Mouse (Mus musculus) midbrain, embryonic 12.5 days (tissue): ENCODE measurements around the gene 4930470P17Rik. TPM values are rescaled to one million over a fixed set of nuclear protein-coding genes. Genes with fewer than 3 reads are reported as not detected.
"Not testable (repeated sequence)": the region's sequence is repeated elsewhere in the genome, so short reads cannot be mapped to it uniquely, and the experiment has no call there.

Experiments
- ATAC-seq: fragments of 200-750 bp; cut with Nextera tagmentation; 2 replicates; pipeline ENCODE4 v1.8.0; 2017; ENCODE audit warnings: low read depth, moderate TSS enrichment, moderate library complexity; ENCODE audit not compliant: low FRiP score
- H3K27ac ChIP-seq: fragments of 300-500 bp; sonication (generic); replicated peaks from 2 replicates; pipeline ENCODE4 v1.5.1; 2016; ENCODE audit warnings: mild to moderate bottlenecking
- H3K27me3 ChIP-seq: fragments of 300-500 bp; sonication (generic); 2 replicates; pipeline ENCODE4 v1.6.1; 2016; ENCODE audit warnings: mild to moderate bottlenecking
- H3K36me3 ChIP-seq: fragments of 300-500 bp; sonication (generic); 2 replicates; pipeline ENCODE4 v1.6.1; 2016
- H3K4me1 ChIP-seq: fragments of 300-500 bp; sonication (generic); 2 replicates; pipeline ENCODE4 v1.6.1; 2016
- H3K4me2 ChIP-seq: fragments of 300-500 bp; sonication (generic); replicated peaks from 2 replicates; pipeline ENCODE4 v1.6.1; 2016; ENCODE audit warnings: mild to moderate bottlenecking, moderate library complexity
- H3K4me3 ChIP-seq: fragments of 300-500 bp; sonication (generic); 2 replicates; pipeline ENCODE4 v1.5.1; 2016; ENCODE audit warnings: mild to moderate bottlenecking
- H3K9ac ChIP-seq: fragments of 300-500 bp; sonication (generic); replicated peaks from 2 replicates; pipeline ENCODE4 v1.6.1; 2016; ENCODE audit warnings: mild to moderate bottlenecking, moderate library complexity
- H3K9me3 ChIP-seq: fragments of 300-500 bp; sonication (generic); 2 replicates; pipeline ENCODE4 v1.6.1; 2016; ENCODE audit warnings: mild to moderate bottlenecking
- WGBS: fragments of 180-500 bp; shearing (Covaris S2); methylation state at CpG from one replicate; pipeline ENCODE4 v1.1.7; 2016; 5-methylcytosine and 5-hydroxymethylcytosine counted together
- polyA plus RNA-seq: library from polyadenylated mRNA; unstranded; fragments of >200 nt; fragmentation: Nextera tagmentation; extraction: Ambion mirVana; gene quantifications from 2 replicates; pipeline ENCODE4 v1.2.1, GENCODE M21; 2016

4930470P17Rik gene
- not detected in 2 replicates for polyA plus RNA-seq

DNA sequence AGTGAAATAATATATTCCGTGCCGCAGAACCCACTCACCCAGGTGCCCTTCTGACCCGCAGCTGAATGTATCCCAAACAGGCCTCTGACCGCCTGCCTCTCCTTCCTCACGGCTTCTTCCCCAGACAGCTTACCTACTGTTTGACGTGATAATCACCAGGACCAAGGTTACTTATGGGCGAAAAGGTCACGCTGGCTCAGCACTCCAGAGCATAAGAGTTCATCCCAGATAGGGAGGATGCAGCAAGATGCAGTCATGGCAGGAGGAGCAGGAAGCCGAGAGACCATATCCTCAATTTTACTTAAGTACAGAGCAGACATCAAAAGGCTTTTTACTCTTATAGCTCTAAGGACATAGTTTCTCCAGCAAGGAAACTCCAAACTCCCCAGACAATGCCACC is at the start of gene 4930470P17Rik:
Gene 4930470P17Rik, minus strand, starts transcription at position 101 of the 400 bp plus-strand sequence.
- H3K9me3 ChIP-seq = no peaks in the 10 kb centered on the region
- no peak within 1 kb of the TSS for H3K4me2 ChIP-seq
- 75% methylated on average over 9 of the region's 9 CpGs for WGBS
- H3K9ac ChIP-seq = no peak within 1 kb of the TSS
- H3K4me3 ChIP-seq = no peak within 1 kb of the TSS
- no peak for ATAC-seq
- no peaks in the 10 kb centered on the region for H3K36me3 ChIP-seq
- H3K4me1 ChIP-seq = no peaks in the 10 kb centered on the region
- H3K27me3 ChIP-seq = no peaks in the 10 kb centered on the region
- H3K27ac ChIP-seq = no peak within 1 kb of the TSS

DNA sequence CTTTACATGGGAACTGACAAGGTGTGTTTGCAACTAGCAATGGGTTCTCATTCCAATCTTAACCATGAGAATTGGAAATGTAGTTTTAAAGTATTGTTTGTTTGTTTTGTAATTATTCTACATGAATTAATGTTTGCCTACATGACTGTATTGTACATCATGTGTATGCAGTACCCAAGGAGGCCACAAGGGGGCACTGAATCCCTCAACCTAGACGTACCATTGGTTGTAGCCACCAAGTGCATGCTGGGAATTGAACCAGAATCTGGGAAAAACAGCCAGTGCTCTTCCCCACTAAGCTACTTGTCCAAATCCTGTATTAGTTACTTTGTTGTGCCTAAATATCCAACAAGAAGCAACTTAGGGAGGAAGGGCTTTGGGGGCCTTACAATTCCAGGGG is 49.7 kb upstream of the 4930470P17Rik start:
- Histone ChIP-seq H3K4me1 (peaks cover 9% of the 10 kb centered on the region; the same call in 1 of the 2 replicates), H3K36me3 (no peaks in the 10 kb centered on the region), H3K27me3 (no peaks in the 10 kb centered on the region; the same call in 1 of the 2 replicates), H3K4me2 (no peak overlapping the region), H3K9ac (no peak overlapping the region), H3K27ac (no peak overlapping the region), H3K9me3 (peaks cover 5% of the 10 kb centered on the region; the same call in 1 of the 2 replicates), H3K4me3 (no peak overlapping the region)
- no peak for ATAC-seq
- 87% methylated on average over 1 of the region's 1 CpGs for WGBS

DNA sequence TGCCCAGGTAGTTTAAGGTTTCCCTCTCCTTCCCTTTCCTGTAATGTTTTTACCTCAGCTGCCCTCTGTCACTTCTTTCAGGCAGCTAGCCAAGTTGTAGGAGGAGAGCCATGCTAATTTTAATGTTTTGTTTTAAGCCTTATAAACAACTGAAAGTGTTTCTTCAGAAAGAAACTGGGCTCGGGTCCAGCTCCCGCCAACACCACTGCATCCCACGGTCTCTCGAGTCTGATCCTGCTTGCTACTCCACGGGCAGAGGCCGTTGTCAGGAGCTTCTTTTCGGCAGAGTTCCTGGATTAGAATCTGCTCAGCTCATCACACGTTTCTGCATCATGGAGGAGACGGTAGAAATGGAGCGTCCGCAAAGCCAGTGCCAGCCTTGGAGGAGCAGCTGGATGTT is 46.7 kb upstream of the 4930470P17Rik start:
- H3K4me3 ChIP-seq = no peak overlapping the region
- no peaks in the 10 kb centered on the region for H3K36me3 ChIP-seq
- no peak overlapping the region for H3K4me2 ChIP-seq
- H3K27me3 ChIP-seq = no peaks in the 10 kb centered on the region
- no peak overlapping the region for H3K27ac ChIP-seq
- no peak for ATAC-seq
- 90% methylated on average over 11 of the region's 11 CpGs for WGBS
- H3K4me1 ChIP-seq = peaks cover 4% of the 10 kb centered on the region; the same call in 1 of the 2 replicates
- peaks cover 5% of the 10 kb centered on the region; the same call in 1 of the 2 replicates for H3K9me3 ChIP-seq
- no peak overlapping the region for H3K9ac ChIP-seq

DNA sequence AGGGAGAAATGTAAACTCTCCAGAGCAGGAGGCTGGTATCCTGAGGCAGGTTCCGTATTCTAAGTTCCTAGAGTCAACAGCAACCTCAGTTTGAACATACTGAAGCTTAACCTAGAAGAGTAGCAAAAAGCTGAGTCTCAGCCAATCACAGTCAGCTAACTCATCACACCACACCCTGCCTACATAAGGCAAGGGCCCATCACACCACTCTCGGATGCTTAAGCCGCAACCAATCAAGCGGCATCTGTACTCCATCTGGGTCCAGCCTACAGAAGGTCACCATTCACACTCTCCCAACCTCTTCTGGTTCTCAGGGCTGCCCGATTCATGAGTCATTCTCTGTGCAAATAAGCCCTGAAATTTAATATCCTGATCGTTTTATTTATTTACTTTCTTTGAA is 44.4 kb upstream of the 4930470P17Rik start:
- no peak overlapping the region for H3K4me3 ChIP-seq
- ATAC-seq = no peak
- WGBS = 95% methylated on average over 6 of the region's 6 CpGs

DNA sequence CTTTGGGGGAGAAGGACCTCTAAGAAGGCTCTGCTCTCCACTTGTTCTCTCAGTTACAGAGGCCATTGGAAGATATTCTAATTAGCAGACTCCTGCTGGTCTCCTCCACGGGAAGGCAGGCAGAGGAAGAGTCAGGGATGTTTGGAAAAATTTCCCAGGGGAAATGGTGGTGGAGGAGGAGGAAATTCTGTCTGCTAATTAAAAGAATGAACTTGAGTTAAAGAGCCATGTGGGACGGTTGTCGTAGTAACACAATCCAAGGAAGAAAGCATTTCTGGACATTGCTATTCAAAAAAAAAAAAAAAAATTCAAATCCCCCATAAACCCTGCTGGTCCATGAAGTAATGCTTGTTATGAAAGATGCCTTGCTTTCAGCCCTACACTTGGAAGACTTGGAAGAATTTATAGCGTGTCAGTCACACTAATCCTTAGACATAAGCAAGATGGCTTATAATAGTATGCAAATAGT is 40.6 kb upstream of the 4930470P17Rik start:
- no peak overlapping the region for H3K4me3 ChIP-seq
- H3K4me2 ChIP-seq = no peak overlapping the region
- H3K36me3 ChIP-seq = no peaks in the 10 kb centered on the region
- no peaks in the 10 kb centered on the region for H3K27me3 ChIP-seq
- WGBS = 14% methylated on average over 4 of the region's 4 CpGs
- peak; percentile 77 for ATAC-seq
- no peak overlapping the region for H3K9ac ChIP-seq
- no peaks in the 10 kb centered on the region for H3K9me3 ChIP-seq
- H3K4me1 ChIP-seq = peaks cover 33% of the 10 kb centered on the region
- H3K27ac ChIP-seq = peak overlapping the region; percentile 75

More for the DNA sequence above, 44.4 kb upstream of the 4930470P17Rik start:
- Histone ChIP-seq H3K36me3 (no peaks in the 10 kb centered on the region), H3K4me1 (peaks cover 18% of the 10 kb centered on the region), H3K9ac (no peak overlapping the region), H3K9me3 (no peaks in the 10 kb centered on the region), H3K27me3 (no peaks in the 10 kb centered on the region), H3K27ac (no peak overlapping the region), H3K4me2 (no peak overlapping the region)

DNA sequence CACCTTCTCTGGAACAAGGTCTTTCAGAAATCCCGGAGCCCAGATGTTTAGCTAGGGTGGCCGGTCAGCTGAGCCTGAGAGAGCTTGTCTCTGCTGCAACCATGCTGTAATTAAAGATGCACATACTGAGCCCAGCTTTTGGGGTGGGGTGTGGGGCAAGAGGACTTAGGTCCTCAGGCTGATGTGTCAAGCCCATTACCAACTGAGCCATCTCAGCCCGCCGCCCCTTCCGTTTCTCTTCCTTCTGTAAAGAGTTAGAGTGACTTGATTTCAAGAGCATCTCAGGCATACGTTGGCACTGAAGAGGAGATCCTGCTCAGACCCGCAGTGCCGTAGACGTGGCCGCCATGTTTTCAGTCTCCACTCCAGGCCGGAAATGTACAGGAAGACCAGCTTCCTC is 38.5 kb upstream of the 4930470P17Rik start:
- no peaks in the 10 kb centered on the region for H3K36me3 ChIP-seq
- peaks cover 39% of the 10 kb centered on the region for H3K4me1 ChIP-seq
- no peak overlapping the region for H3K27ac ChIP-seq
- no peak overlapping the region for H3K4me2 ChIP-seq
- WGBS = 85% methylated on average over 10 of the region's 11 CpGs
- no peak for ATAC-seq
- H3K27me3 ChIP-seq = no peaks in the 10 kb centered on the region
- no peaks in the 10 kb centered on the region for H3K9me3 ChIP-seq
- no peak overlapping the region for H3K9ac ChIP-seq
- H3K4me3 ChIP-seq = no peak overlapping the region

DNA sequence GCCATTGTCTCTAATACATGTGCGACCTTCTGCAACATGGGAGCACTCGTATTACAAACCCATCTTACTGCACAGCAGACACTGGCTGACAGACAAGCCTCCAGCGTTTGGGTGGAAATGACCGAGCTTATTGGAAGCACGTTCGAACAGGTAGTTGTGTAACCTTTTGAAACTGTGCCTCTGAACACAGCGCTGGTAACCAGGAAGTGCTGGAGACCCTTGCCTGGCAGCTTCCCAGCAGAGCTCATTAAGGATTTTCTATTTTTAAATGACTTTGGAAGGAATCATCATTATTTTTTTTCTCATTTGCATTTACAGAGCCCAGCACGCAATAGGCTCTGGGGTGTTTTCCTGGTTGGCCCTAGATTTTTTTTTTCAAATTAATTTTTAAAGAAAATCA is 36.9 kb upstream of the 4930470P17Rik start:
- no peak overlapping the region for H3K27ac ChIP-seq
- H3K4me1 ChIP-seq = peaks cover 42% of the 10 kb centered on the region
- 74% methylated on average over 8 of the region's 8 CpGs for WGBS
- no peaks in the 10 kb centered on the region for H3K36me3 ChIP-seq
- H3K9me3 ChIP-seq = no peaks in the 10 kb centered on the region
- H3K27me3 ChIP-seq = no peaks in the 10 kb centered on the region
- no peak overlapping the region for H3K4me3 ChIP-seq
- no peak overlapping the region for H3K4me2 ChIP-seq
- no peak for ATAC-seq
- no peak overlapping the region for H3K9ac ChIP-seq

DNA sequence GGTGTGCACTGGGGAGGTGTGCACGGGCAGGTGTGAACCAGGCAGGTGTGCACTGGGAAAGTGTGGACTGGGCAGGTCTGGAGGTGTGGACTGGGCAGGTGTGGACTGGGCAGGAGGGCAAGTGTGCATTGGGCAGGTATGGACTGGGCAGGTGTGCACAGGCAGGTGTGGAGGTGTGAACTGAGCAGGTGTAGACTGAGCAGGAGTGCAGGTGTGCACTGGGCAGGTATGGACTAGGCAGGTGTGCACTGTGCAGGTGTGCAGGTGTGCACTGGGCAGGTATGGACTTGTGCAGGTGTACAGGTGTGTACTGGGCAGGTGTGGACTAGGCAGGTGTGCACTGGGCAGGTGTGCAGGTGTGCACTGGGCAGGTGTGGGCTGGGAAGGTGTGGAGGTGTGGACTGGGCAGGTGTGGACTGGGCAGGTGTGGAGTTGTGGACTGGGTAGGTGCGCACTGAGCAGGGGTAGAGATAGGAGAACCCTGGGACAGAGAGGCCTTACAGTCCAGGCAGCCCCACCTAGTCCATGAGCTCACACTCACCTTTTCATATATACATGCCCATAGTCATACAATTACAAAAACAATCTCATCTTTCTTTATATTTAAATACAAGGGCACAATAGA is 31.3 kb upstream of the 4930470P17Rik start:
- H3K4me2 ChIP-seq = no peak overlapping the region
- 0 out of 2 replicates have a peak, but pooled peaks cover 3% of the 10 kb centered on the region for H3K9me3 ChIP-seq
- peak; percentile 47; the same call in 1 of the 2 replicates for ATAC-seq
- H3K27ac ChIP-seq = no peak overlapping the region
- H3K36me3 ChIP-seq = no peaks in the 10 kb centered on the region
- H3K4me1 ChIP-seq = peaks cover 9% of the 10 kb centered on the region; the same call in 1 of the 2 replicates
- H3K27me3 ChIP-seq = no peaks in the 10 kb centered on the region
- WGBS = 100% methylated on average over 2 of the region's 2 CpGs
- no peak overlapping the region for H3K9ac ChIP-seq
- H3K4me3 ChIP-seq = no peak overlapping the region

DNA sequence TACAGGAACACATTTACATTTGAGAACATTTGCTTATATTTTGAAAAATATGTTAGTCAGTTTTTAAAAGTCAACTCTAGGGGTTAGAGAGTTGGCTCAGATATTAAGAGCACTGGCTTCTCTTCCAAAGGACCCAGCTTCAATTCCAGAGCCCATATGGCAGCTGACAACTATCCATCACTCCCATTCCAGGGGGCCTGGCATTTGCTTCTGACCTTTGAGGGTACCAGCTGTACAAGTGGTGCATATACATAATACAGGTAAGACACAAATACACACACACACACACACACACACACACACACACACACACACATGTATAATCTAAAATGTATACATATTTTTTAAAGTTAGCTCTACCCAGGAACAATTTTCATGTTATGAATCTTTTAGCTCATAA is 30.6 kb upstream of the 4930470P17Rik start:
- Histone ChIP-seq H3K4me2 (no peak overlapping the region), H3K4me3 (no peak overlapping the region), H3K36me3 (no peaks in the 10 kb centered on the region), H3K27me3 (no peaks in the 10 kb centered on the region), H3K4me1 (peaks cover 9% of the 10 kb centered on the region; the same call in 1 of the 2 replicates), H3K27ac (no peak overlapping the region), H3K9me3 (0 out of 2 replicates have a peak, but pooled peaks cover 3% of the 10 kb centered on the region), H3K9ac (no peak overlapping the region)
- ATAC-seq = no peak

DNA sequence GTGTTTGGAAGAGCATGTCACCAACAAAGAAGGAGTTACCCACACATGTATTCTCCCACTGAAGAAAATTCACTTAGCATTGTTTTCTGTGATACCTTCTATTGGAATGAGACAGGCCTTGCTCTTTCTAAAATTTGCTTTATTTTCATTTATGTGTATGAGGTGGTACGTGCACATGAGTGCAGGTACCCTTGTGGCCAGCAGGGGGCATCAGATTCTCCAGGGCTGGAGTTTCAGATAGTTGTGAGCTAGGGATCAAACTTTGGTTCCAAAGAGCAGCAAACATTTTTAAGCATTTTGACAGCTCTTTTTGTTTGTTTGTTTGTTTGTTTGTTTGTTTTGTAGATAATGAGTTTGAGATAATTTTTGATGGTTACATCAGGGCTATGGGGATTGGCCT is 29.6 kb upstream of the 4930470P17Rik start:
- whole genome bisulfite sequencing = 100% methylated on average over 1 of the region's 1 CpGs
- Histone ChIP-seq H3K27me3 (no peaks in the 10 kb centered on the region), H3K36me3 (no peaks in the 10 kb centered on the region), H3K4me2 (no peak overlapping the region), H3K4me3 (no peak overlapping the region), H3K9ac (no peak overlapping the region), H3K9me3 (0 out of 2 replicates have a peak, but pooled peaks cover 3% of the 10 kb centered on the region), H3K4me1 (peaks cover 9% of the 10 kb centered on the region; the same call in 1 of the 2 replicates), H3K27ac (no peak overlapping the region)
- no peak for ATAC-seq

DNA sequence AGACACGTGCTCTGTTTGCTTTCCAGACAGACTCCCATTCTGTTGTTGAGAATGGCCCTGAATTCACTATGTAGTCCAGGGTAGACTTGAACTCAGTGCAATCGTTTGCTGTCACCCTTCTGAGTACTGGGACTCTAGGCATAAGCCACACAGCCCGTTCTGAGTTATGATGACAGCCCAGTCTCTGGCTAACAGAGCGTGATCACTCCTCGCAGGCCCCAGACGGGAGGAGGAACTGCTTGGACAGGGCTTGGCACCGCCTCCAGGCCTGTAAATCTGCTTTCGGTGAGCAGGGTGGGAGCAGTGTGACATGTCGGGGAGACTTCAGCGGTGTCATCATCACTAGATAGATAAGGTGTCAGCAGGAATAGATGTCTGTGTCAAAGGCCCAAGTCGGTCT is 28.7 kb upstream of the 4930470P17Rik start:
- WGBS = 88% methylated on average over 11 of the region's 11 CpGs
- Histone ChIP-seq H3K4me2 (no peak overlapping the region), H3K4me3 (no peak overlapping the region), H3K36me3 (no peaks in the 10 kb centered on the region), H3K27me3 (no peaks in the 10 kb centered on the region), H3K4me1 (peaks cover 3% of the 10 kb centered on the region; the same call in 1 of the 2 replicates), H3K9ac (no peak overlapping the region), H3K9me3 (0 out of 2 replicates have a peak, but pooled peaks cover 3% of the 10 kb centered on the region), H3K27ac (no peak overlapping the region)
- no peak for ATAC-seq

DNA sequence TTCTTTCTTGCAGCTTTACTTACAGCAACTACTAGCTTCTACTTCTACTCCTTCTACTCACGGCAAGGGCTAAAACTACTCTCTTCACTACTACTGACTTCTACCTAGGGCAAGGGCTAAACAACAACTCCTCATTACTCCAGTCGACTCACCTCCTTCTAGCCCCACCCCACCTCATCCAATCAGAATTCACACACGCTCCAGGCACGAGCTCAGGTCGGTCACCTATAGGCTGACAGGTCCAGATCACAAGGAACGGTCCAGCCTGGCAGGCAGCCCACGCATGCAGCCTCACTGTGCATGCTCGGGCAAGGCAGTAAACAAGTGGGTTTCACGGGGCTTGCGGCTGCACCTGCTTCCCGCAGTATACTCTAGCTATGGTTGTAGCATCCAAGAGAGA is 26.2 kb upstream of the 4930470P17Rik start:
- not testable (repeated sequence) for H3K4me3 ChIP-seq, H3K4me2 ChIP-seq, ATAC-seq, H3K36me3 ChIP-seq, H3K27me3 ChIP-seq, H3K9ac ChIP-seq, H3K9me3 ChIP-seq, H3K4me1 ChIP-seq, H3K27ac ChIP-seq
- WGBS = 90% methylated on average over 11 of the region's 11 CpGs
